Mouse (Mus musculus): ENCODE data around the gene Pus7l. TPM values are rescaled to one million over a fixed set of nuclear protein-coding genes. Genes with fewer than 3 reads are reported as not detected.
"Not testable (repeated sequence)": the region's sequence is repeated elsewhere in the genome, so short reads cannot be mapped to it uniquely, and the experiment has no call there.

The Pus7l gene
- total RNA-seq, 2 experiments from 2014 or later: 2.0 to 2.1 TPM

DNA sequence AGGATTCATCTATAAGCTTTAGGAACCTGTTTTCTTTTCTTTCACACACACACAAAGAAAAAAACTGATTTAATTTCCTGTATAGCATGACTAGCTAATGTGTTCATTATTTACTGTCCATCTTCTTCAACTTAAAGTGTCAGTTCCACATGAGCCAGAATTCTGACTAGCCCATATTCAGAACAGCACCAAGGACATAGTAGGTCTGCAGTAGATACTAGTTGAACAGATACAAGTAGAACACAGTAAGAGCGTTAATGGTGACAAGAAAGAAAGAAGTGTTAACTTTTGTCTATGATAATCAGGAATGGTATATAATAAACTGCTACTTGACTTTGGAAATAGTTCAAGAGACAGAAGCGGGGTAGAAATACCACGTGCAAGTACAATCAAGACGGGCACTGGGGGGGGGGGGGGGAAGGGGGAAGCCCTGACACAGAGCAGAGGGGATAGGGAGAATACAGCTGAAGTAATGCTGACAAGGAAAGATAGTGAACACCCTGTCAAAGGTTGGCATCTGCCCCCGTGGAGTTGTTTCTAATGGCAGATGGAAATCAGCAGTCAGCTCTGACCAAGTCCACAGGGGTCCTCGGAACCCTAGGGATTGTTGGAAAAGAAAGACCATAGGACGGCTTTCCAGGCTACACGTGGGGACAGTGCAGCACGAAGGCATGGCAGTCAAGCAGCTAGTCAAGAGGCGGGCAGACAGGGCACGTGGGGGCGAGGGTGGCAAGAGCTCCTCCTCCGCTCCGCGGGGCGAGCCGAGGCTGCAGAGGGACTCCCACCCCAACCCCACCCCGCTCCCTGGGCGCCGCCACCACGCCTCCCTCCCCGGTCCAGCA is 559 bp downstream of the Pus7l start:
- no peak for DNase-seq

DNA sequence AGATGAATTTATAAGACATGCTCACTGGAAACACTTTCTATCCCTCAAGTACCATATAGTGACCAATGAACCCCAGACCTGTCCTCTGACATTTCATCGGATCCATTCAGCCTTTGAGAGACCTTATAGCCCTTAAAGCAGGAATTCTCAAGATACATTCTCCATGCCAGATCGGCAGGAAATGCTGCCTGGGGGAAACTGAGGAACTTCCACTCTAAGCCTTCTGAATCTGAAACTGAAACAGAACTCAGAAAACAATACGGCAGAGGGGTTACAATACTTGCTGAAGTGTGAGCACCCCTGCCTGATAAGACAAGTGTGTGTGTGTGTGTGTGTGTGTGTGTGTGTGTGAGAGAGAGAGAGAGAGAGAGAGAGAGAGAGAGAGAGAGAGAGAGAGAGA is 4.1 kb downstream of the Pus7l start:
- DNase-seq: no peak

DNA sequence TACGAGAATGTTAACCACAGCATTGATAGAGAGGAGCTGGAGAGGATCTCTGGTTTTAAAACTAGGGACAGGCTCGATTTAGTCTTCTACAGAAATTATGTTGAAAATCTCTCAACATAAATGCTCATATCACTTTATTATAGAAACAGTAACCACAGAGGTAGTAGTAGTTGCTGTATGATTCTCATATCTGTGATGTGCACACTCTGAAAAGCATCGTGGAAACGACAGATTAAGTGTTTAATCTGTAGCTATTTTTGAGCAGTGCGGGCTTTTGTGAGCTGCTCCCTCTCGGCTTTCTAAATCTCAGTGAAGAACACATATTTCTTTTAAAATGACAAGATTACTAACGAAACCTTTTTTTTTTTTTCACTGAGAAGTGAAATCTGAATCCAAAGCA is 7.8 kb downstream of the Pus7l start:
- DNase-seq: no peak

DNA sequence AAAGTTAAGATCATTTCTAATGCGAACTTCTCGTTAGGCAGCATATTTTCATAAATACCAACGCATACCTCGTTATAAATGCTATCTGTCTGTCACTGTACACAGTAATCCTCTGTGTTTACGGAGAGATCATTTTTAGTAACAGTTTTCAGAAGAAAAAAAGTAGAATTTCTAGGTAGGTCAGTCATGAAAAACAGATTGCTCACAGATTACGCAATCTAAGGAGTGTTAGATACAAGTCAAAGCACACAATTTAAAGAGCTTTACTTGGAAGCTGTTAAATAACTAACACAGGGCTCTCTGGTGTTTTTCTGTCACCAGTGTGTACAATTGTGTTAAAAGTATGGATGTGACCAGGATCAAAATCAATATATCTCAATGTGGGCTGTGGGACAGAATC is 10.4 kb downstream of the Pus7l start:
- DNase-seq: no peak

DNA sequence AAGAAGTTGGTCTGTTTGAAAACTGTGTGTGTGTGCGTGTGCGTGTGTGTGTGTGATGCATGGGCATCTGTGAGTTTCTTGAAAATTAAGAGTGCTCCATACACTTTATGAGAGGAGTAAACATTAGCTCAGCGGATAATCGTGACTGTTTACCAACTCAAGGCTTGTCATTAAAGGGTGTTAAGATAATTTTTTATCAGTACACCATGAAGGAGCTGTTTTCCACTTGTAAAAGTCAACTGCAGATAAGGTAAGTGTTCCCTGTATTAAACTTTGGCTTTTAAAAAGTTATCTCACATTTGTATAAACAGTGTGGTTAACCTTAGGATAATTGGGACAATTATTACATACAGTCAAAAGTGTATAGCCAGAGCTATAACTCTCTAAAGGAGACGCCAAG is 11.0 kb downstream of the Pus7l start:
- DNase-seq: no peak

DNA sequence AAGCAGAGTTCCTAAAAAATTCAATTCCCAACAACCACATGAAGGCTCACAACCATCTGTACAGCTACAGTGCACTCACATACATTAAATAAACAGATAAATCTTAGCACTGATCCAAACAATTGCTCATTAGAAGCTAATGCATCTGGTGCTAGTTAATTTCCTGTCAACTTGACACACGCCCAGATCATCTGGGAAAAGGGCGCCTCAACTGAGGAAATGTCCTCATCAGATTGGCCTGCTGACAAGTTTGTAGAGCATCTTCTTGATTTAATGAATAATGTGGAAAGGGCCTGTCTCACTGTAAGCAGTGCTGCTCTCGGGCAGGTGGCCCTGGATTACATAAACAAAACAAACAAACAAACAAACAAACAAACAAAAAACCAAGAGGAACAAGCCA is 12.8 kb downstream of the Pus7l start:
- no peak for DNase-seq

DNA sequence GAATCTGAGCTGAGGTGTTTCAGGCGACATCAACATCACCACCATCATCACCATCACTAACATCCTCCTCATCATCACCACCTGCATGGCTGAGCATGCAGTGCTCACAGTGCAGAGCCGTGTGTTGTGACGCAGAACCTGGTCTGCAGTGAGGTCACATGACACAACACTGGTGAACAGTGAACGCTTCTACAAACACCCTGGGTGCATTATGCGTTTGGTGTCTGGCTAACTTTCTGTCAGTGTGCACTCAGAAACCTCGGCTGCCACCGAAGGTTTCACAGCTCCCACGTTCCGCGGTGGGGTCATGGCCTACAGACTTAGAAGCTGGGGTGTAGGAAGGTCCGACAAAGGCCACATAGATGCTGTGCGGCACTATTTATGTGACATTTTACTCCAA is 18.4 kb downstream of the Pus7l start:
- no peak for DNase-seq

DNA sequence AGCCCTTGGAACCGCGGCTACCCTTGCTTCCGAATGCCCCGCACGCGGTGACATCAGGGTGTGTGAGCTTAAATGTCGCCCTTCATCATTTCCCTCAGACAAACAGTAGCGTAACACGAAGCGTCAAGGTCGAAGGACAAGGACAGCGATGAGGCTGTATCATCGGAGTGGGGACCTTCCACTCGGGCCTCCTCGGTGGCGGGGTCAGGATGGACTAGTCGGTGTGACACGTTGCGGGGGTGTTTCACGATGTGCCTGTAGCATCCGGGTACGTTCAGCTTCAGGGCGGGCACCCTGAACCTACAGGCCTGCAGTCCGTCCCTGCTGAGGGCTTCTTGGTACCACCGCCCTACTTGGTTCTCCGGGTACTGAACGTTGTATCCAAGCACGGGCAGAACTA is 20.1 kb downstream of the Pus7l start:
- no peak for DNase-seq

DNA sequence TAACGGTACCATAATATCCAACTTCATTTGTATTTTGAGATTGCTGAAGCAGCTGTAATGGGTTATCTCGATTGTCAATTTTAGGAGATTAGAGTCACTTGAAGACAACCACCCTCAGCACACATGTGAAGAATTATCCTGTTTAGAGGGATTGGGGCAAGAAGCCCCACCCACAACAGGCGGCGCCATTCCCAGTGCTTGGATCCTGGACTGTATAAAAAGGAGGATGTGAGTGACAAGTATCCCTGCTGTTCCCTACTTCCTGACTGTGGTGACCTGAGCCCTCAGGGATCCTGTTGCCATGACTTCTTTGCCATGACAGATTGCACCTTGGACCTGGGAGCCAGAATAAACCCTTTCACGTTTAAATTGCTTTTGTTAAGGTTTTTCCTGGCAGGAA is 22.4 kb downstream of the Pus7l start:
- DNase-seq: no peak

DNA sequence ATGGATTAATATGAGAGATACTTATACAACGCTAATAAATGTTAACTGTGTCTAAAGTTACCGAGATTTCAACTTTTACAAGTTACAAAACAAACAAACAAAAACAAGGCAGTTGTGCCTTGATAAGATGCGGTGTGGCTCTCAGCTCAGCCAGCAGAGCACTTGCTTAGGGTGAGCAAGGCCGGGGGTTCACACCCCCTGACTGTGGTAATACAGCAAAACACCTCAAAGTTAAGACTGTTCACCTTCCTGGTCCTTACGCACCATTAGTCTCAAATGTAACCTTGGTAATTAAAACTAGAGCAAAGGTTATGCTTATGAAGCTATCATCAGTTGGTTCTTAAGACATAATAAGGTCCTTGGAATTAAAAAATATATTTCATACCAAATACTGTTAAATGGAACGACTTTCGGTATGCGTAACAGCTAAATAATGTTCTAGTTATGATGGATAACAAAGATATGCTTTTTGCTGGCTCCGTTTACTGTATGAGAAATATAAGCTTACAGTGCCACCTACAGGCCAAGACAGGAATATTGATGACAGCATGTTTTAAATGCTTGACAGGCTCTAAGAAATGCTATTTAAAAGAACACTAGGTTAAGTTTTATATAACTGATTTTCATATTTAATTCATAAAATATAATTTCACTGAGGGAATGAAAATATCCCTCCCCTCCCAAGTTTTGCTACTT is 23.0 kb downstream of the Pus7l start:
- no peak for DNase-seq

DNA sequence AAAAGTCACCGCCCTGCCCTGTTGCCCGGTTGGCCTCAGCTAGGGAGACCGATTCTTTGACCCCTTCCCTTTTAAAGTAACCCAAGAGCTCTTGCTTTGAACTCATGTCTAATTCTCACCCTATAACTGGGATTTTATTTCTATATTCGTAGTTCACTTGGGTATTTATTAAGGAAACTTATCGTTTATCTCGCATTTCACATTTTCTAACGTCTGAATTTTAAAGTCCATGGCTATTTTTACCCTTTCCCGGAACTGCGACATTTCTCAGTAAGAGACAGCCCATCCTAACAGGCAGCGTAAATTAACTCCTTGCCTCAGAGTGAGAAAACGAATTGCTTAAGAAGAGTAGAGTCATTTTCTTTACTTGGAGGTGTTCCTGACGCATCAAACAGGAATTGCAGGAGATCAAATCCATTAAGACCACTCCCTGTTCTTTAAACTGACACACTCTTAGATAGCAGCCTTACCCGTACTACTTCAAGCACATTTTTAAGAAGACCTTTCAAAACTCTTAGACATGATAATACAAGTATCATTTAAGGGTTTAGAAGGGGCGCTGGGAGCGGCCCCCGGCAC is 25.3 kb downstream of the Pus7l start:
- DNase-seq: no peak

DNA sequence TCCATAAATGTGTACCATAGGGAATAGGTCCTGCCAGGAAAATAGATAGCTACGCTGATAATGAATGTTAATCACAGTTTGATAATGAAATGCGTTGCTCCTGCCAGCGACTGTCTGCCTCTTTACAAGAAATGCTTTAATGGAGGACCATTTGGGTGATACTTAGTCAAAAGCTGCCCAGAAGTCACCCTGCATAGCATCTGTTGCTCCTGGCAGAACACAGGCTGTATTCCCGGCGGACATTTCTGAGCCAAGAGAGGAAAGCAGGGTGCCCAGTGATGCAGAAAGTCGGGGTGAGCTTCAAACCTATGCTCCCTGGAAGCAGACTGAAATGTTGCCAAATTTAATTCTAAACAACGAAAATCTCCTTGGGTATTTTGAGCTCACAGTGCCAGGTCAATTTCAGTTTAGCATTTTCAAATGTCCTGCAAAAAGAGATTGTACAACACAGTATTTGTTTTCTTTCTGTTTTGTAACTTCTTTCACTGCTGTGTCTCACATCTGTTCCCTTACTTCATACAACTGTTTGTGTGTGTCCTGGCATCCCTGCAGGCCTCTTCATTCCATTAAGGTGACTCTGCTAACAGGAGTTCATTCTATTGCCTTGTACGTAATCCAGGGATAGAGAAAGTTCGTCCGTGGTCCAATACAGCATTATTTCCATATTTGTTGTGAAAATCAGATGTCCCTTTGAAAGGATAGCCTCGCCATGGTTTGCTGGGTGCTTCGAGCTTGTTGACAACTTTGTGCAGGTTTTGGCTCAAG is 39.7 kb downstream of the Pus7l start:
- DNase-seq: no peak

DNA sequence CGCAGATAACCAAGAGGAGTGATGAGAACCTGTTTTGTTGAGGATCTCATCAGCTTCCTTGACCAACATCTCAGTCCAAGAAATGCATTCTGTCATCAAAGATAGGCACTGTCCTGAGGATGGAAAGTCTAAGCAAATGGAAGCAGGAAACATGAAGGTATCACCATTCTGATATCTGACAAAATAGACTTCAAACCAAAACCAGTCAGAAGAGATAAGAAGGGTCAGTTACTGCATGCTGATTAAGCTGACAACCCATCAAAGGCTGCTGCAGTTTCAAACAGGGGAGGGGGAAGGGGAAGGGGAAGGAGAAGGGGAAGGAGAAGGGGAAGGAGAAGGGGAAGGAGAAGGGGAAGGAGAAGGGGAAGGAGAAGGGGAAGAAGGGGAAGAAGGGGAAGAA is 44.1 kb downstream of the Pus7l start:
- no peak for DNase-seq

DNA sequence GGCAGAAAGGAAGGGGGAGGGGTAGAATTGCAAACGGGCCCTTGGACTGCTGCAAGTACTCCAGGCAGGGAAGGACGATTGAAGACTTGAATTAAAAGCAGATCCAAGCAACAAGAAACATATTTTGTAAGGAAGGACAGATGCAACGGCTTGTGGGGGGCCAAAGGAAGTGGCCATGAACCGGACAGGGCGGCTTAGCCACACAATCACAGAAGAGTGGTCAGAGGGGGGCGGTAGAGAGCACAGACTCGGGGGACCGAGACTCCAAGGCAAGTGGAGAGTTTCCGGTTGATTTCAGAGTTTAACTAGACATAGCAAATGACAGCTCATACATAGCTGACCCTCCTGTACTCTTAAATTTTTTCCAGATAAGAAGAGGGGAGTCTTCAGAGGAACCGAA is 47.4 kb downstream of the Pus7l start:
- no peak for DNase-seq

DNA sequence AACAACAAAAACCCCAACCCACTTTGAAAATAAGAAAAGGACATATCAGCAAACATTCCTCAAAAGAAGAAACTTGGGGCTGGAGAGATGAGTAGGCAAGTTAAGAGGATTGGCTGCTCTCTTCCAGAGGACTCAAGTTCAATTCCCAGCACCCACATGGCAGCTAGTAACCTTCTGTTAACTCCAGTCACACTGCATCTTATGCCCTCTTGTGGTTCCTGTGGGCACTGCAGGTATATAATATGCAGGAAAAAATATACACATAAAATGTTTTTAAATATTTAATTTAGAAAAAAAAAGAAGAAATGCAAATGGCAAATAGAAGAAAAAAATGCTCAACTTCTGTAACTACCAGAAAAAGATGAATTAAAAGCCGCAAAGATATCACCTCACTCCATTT is 48.9 kb downstream of the Pus7l start:
- no peak for DNase-seq

DNA sequence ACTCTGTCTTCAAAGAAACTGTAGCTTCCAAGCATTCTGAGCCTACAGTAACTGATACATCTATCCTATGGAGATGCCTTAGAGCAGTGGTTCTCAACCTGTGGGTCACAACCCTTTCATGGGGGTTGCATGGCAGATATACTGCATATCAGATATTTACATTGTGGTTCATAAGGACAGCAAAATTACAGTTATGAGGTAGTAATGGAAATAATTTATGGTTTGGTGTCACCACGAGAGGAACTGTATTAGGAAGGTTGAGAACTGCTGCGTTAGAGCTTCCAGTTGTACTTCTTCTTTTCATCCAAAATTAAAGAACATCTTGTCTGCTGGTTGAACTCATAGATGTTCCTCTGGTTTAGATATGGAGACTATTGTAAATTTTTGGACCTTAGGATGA is 53.9 kb downstream of the Pus7l start:
- DNase-seq: no peak

DNA sequence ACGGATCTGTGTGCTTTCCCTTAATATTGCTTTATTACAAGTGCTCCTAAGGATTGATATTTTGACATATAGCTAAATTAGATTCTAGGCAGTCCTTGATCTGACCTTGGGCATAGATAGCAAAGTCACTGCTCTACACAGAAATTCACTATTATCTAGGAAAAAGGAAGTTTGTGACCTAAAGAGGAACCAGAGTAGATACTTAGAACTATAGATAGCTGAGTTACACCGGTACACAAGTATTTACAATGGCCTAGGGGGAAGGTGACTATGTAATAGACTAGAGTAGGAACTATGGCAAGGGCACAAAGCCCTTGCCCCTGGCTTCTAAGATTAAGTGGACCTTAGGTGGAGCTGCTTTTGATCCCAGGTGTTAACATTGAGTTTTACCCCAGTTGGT is 55.3 kb downstream of the Pus7l start:
- not testable (repeated sequence) for DNase-seq

DNA sequence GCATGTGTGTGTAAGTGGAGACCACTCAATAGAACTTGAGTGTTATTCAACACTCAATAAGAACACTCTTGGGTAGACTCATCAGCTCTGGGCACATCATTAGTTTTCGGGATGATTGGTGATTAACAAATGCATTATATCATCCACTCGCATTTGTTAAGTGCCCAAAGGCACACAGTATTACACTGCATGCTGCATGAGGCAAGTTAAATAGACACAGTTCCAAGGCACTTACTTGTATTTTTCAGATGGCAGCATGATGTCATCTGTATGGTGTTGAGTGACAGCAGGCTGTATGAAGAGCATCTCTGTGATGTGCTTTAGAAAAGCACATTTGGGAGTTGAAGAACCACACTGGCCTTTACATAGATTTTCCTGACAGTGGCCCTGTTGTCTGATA is 60.8 kb downstream of the Pus7l start:
- DNase-seq: no peak

DNA sequence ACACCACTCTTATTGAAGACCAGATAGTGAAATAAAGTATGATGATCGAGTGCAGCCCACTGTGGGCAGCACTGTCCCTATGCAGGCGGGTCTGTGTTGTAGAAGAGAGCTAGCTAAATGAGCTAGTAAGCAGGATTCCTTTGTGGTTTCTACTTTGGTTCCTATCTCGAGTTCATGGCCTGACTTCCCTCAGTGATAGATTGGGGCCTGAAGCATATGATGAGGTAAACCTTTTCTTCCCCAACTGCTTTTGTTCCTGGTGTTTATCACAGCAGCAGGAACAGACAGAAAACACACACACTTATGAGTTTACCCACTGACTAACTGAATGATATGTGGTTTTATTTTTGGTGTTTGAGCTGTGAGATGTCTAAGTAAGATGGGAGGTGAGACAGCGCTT is 62.6 kb downstream of the Pus7l start:
- DNase-seq: no peak

DNA sequence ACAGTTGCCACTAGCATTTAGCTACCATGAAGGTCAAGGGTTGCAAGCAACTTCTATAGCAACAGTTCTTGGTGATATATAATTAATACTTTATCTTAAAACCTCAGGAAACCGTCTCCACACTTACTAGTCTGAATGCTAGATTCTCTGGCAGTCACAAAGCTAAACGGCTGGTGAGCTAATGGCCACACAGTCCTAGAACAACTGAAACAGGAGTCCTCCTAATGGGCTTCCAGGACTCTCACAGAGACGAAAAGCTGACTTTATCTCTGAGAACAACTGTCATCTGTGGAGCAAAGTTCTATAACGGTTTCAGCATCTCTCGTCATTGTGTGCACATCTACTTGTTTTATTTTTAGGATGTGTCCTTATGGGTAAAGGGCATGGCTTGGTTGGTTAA is 63.1 kb downstream of the Pus7l start:
- no peak for DNase-seq

DNA sequence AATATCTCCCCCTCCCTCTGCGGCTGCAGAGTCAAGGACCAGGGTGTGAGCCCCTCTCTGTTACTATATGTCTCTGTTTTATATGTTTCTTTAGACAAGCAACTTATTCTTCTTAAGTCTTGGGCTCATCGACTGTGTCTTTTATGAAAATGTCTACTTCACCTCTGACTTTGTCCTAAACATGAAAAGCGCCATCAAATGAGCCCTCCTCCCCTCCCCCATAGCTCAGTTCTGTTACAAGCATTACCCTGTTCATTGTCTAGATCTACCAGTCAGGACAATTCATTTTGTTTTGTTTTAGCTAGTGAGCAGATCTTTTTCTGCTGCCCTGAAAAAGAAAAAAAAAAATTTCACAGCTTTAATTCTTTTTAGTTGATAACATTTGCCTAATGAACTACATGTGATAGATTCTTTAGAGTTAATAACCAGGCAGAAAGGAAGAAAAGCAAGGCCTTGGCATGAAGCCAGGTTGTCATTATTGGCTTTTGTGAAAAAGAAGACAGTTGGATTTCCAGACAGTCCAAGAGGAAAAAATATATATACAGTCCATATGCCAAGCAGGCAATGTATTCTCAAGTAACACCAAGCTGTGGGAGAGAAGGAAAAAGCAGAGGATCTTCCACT is 63.7 kb downstream of the Pus7l start:
- DNase-seq: no peak

DNA sequence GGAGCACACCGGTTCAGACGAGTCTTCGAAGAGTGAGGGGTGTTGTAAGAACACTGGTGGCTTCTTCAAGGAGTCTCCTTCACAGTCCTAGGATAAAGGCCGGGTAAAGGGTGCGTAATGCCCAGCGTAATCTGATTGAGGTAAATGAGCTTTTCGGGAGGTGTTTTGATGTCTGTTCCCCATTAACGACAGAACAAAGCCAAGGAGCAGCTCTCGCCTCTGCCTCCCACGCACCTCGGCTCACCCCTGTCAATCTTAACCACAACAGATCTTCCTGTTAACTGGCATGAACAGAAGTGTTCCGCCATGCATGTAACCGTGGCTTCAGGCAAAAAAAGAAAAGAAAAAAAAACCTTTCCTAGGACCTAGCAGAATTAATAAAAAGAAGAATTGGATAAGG is 64.6 kb downstream of the Pus7l start:
- DNase-seq: no peak
